21 mouse cellular contexts compared by ENCODE assay signal in genomic region chr13:13025872-13026271, GRCm38 (mm10). TPM values are rescaled to one million over a fixed set of nuclear protein-coding genes. Genes with fewer than 3 reads are reported as not detected.
DNase-seq lines count a peak whose midpoint lies in the region; TF ChIP-seq lines count a peak whose summit lies in the region.
"Not testable (repeated sequence)": the region's sequence is repeated elsewhere in the genome, so short reads cannot be mapped to it uniquely, and the experiment has no call there.
"Had no signal": no experiment of that assay in that cellular context is flagged by ENCODE, and none has a peak within 500 bp of the region (broad histone marks: within the 10 kb centered on the region; RNA-seq: fewer than 3 reads in every experiment).

No protein-coding gene starts in this region.

- not testable (repeated sequence) for H3K4me3 ChIP-seq in MEL (ENCODE audit: control insufficient read depth in 1 of 2, insufficient read depth in 1 of 2, low read depth in 2 of 2, low read length in 2 of 2); bone marrow macrophage, adult 2 months (ENCODE audit: insufficient read depth, low read length)

- H3K79me2 ChIP-seq in MEL (ENCODE audit: control insufficient read depth, insufficient read depth, low read length, poor library complexity), result not testable (repeated sequence)

- peak; percentile 64 to 77; a peak in 3 of 4 replicates for TF ChIP-seq EP300 in MEL (IDR thresholded peaks at IDR 0.05; ENCODE audit: low read depth in 1 of 2, low read length in 2 of 2)

- peak; percentile 73 for DNase-seq in 3T3-L1 (ENCODE audit: low read depth, low spot score)
- DNase-seq in MEL (ENCODE audit: low read depth, low spot score), result peak; percentile 66
- peak; percentile 57 for DNase-seq in NIH3T3 (ENCODE audit: low read depth)
- peak; percentile 17 for DNase-seq in heart, adult 11 months

- not testable (repeated sequence) for TF ChIP-seq POLR2A in MEL (IDR thresholded peaks at IDR 0.05; ENCODE audit: control insufficient read depth in 1 of 2, insufficient read depth in 1 of 2, low read depth in 1 of 2, low read length in 2 of 2, poor library complexity in 1 of 2); bone marrow macrophage, adult 2 months (IDR thresholded peaks at IDR 0.05; ENCODE audit: borderline replicate concordance, low read depth, low read length)

- not testable (repeated sequence) for H3K9me3 ChIP-seq in MEL (replicated peaks; ENCODE audit: insufficient read depth, low read length)

- TF ChIP-seq RAD21 in MEL (IDR thresholded peaks at IDR 0.05; ENCODE audit: low read depth, low read length), result not testable (repeated sequence)

- H3K4me1 ChIP-seq in MEL (ENCODE audit: control insufficient read depth in 1 of 2, insufficient read depth in 2 of 2, low read length in 2 of 2); bone marrow macrophage, adult 2 months (ENCODE audit: control insufficient read depth, insufficient read depth, low read length): not testable (repeated sequence)

- not testable (repeated sequence) for TF ChIP-seq CTCF in MEL (IDR thresholded peaks at IDR 0.05 in 2 of 3, conservative IDR thresholded peaks at IDR 0.05 in 1 of 3; ENCODE audit: control insufficient read depth in 1 of 3, insufficient read depth in 1 of 3, low read depth in 2 of 3, low read length in 3 of 3, poor library complexity in 1 of 3, severe bottlenecking in 1 of 3); bone marrow macrophage, adult 2 months (IDR thresholded peaks at IDR 0.05; ENCODE audit: low read depth, low read length)

- not testable (repeated sequence) for H3K36me3 ChIP-seq in MEL (ENCODE audit: control insufficient read depth in 1 of 2, insufficient read depth in 2 of 2, low read length in 2 of 2)

- H3K27me3 ChIP-seq in MEL (ENCODE audit: control insufficient read depth in 1 of 2, insufficient read depth in 2 of 2, low read length in 2 of 2), result not testable (repeated sequence)

- H3K27ac ChIP-seq in MEL (ENCODE audit: control insufficient read depth, low read depth, low read length), result peak overlapping the region; percentile 64; the same call in 1 of the 2 replicates
- H3K27ac ChIP-seq in bone marrow macrophage, adult 2 months (ENCODE audit: insufficient read depth, low read depth, low read length), result peak overlapping the region; percentile 86

- H3K9ac ChIP-seq in MEL (ENCODE audit: control insufficient read depth, low read depth, low read length, poor library complexity, severe bottlenecking), result not testable (repeated sequence)

TF ChIP-seq in MEL, 35 proteins besides CTCF, POLR2A, EP300 and RAD21:
- TF ChIP-seq GABPA (IDR thresholded peaks at IDR 0.05; ENCODE audit: low read depth, low read length), result peak; percentile 87
- TF ChIP-seq MYB (IDR thresholded peaks at IDR 0.05; ENCODE audit: low read depth, low read length), result 0 out of 2 replicates have a peak, but pooled peaks have one; percentile 20
- TF ChIP-seq GATA1 (IDR thresholded peaks at IDR 0.05; ENCODE audit: low read depth, low read length), result peak; percentile 46; the same call in 1 of the 2 replicates
- TF ChIP-seq JUND (IDR thresholded peaks at IDR 0.05; ENCODE audit: low read depth, low read length), result 0 out of 2 replicates have a peak, but pooled peaks have one; percentile 41
- TF ChIP-seq ETS1 (IDR thresholded peaks at IDR 0.05; ENCODE audit: low read depth, low read length), result peak; percentile 68
TF ChIP-seq in MEL: peak in this region for 5; not testable (repeated sequence) for 30.

RNA-seq across cellular contexts. Expression of gene Prl2c2, which starts 20.7 kb away (rescaled TPM):
- not detected in 2 replicates for total RNA-seq in MEL (2012; rRNA removed)
- polyA plus RNA-seq in MEL (2012; ENCODE audit: insufficient read depth in 1 of 2, insufficient read length in 2 of 2, low read depth in 1 of 2, low replicate concordance in 2 of 2, missing spikeins in 1 of 2), result not detected
- polyA plus RNA-seq in bone marrow macrophage, adult 2 months (2012; ENCODE audit: insufficient read depth, insufficient read length, missing spikeins), result not detected in 2 replicates
- total RNA-seq: adrenal gland, adult 18-20 months; adrenal gland, adult 8-10 months; adrenal gland, postnatal 14 days; adrenal gland, postnatal 36 days; CH12.LX; common myeloid progenitor, adult 5-6 weeks; forebrain, postnatal 0 days; G1E; gastrocnemius, adult 18-20 months had no signal
- polyA plus RNA-seq: activated CD4-positive, CD25-positive, alpha-beta regulatory T cell, adult 4 months; CD4-positive, CD25-positive, alpha-beta regulatory T cell, adult 4 months; embryonic facial prominence, embryonic 11.5 days; erythroblast, embryonic 14.5 days; forebrain, embryonic 11.5 days; forebrain, embryonic 13.5 days; forebrain, embryonic 15.5 days; forebrain, postnatal 0 days; G1E had no signal

Comparison
In these comparisons a context has a peak if more than half of its experiments do, and no peak if none do; other contexts are left out.
1. DNase-seq: peak in every context shown above with its lines; median percentile 73 in 3T3-L1; 66 in MEL; 57 in NIH3T3; 17 in heart, adult 11 months.